Mouse (Mus musculus): ENCODE data around the gene Ntng2. TPM values are rescaled to one million over a fixed set of nuclear protein-coding genes. Genes with fewer than 3 reads are reported as not detected.

Gene Ntng2
- polyA plus RNA-seq (2016; fragmentation: Nextera tagmentation; extraction: Ambion mirVana), result 2.0 and 2.4 TPM in 2 replicates

DNA sequence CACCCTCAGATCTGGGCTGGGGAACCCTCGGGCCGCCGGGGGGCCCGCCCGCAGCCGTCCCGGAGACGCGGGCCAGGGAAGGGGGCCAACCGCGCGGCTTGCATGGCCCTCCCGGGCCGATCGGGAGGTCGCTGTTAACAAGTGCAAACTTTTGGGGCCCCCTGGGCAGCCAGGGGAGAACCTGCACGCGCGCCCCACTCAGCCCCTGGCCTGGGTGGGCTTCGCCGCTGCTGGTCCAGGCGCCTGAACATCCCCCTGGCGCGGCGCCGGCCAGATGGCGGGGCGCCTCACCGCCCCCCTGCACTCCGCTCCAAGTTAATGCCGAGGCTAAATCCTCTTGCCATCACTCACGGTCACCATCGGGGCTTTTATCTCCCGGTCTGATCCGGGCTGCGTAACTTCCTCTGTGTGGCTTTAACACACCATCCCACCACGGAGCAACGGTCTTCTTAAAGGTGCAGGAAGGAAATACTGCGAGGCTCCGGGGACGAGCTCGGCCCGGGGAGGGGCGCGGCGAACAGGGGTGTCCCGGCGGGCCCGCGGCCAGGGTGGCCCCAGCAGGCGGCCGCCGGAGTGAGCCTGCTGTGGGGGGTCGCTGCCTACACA is at the start of gene Ntng2:
Gene Ntng2 (minus strand): TSS at position 407 of the 606 bp plus-strand sequence.
- H3K27me3 ChIP-seq (replicated peaks), result peaks cover 68% of the 10 kb centered on the region
- ATAC-seq (ENCODE audit: low FRiP score, low read depth), result peak; percentile 42
- peak within 1 kb of the TSS; percentile 53 for H3K4me3 ChIP-seq
- no peaks in the 10 kb centered on the region for H3K9me3 ChIP-seq
- WGBS, result under 1% methylated on average over 52 of the region's 54 CpGs
- H3K36me3 ChIP-seq, result no peaks in the 10 kb centered on the region
- H3K27ac ChIP-seq, result peak within 1 kb of the TSS; percentile 15; the same call in 1 of the 2 replicates
- peak within 1 kb of the TSS; percentile 100 for H3K4me2 ChIP-seq (replicated peaks)
- peak within 1 kb of the TSS; percentile 58 for H3K9ac ChIP-seq
- peaks cover 60% of the 10 kb centered on the region for H3K4me1 ChIP-seq

DNA sequence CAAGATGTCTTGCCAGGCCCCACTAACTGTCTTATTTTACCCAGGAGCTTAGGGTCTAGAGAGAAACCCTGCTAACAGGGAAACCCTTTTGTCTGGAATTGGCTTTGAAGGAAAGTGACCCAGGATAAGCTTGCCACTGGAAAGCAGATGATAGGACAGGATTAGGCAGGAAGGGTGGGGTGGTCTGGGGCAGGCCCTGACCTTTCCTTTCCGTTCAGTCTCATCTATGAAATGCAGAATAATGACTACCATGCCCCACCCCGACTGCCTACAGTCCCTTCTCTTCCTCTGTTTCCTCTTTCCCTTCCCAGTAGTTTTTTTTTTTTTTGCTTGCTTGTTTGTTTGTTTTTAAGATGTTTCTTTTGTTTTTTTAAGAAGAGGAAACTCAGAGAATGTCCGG is 42.8 kb upstream of the Ntng2 start:
- no peaks in the 10 kb centered on the region for H3K36me3 ChIP-seq
- no peak for ATAC-seq (ENCODE audit: low FRiP score, low read depth)

DNA sequence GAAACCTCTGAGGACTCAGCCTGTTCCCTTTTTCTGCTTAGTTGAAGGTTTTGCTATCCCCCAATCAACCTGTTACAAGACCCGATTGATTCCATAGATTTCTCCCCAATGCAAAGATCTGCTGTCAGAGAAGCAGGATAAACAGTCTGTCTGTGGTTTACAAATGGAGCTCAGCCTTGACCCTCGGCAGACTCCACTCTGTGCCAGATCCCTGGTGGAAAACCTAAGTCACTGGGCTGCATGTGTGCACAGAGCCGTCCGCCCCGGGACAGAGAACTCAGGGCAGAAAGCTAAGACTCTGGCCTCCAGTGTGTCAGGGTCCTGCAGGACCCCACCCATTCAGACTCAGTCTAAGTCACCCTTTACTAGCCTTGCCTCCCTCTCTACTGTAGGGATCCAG is 34.8 kb upstream of the Ntng2 start:
- no peaks in the 10 kb centered on the region for H3K27me3 ChIP-seq (replicated peaks)
- H3K36me3 ChIP-seq, result no peaks in the 10 kb centered on the region
- no peak overlapping the region for H3K27ac ChIP-seq
- no peak overlapping the region for H3K4me3 ChIP-seq
- no peak overlapping the region for H3K9ac ChIP-seq
- ATAC-seq (ENCODE audit: low FRiP score, low read depth), result no peak
- 85% methylated on average over 5 of the region's 5 CpGs for WGBS
- no peaks in the 10 kb centered on the region for H3K9me3 ChIP-seq
- H3K4me1 ChIP-seq, result no peaks in the 10 kb centered on the region
- no peak overlapping the region for H3K4me2 ChIP-seq (replicated peaks)

More for the DNA sequence above, 42.8 kb upstream of the Ntng2 start:
- no peak overlapping the region for H3K4me2 ChIP-seq (replicated peaks)
- no peak overlapping the region for H3K4me3 ChIP-seq
- H3K9me3 ChIP-seq, result peaks cover 11% of the 10 kb centered on the region; the same call in 1 of the 2 replicates
- no peak overlapping the region for H3K9ac ChIP-seq
- whole genome bisulfite sequencing, result 77% methylated on average over 3 of the region's 3 CpGs
- H3K27ac ChIP-seq, result no peak overlapping the region
- H3K4me1 ChIP-seq, result no peaks in the 10 kb centered on the region
- H3K27me3 ChIP-seq (replicated peaks), result no peaks in the 10 kb centered on the region

DNA sequence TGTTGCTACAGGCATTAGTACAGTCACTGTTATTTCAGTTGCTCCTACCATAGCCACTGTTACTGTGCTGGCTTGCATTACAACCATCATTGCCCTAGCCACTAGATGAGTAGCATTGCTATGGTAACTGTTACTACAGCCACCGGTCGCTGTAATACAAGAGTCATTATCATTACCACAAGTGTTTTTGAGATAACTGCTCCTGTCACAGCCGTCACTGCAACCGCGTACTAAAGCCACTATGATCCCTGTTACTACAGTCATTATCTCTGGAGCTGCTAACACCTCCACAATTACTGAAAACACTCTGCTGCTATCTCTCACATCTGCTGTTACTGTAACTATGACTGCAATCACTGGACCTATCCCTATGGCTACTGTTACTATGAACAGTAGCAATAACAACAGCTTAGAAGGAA is 24.9 kb upstream of the Ntng2 start:
- no peaks in the 10 kb centered on the region; the same call in 1 of the 2 replicates for H3K4me1 ChIP-seq
- H3K4me2 ChIP-seq (replicated peaks), result no peak overlapping the region
- no peak overlapping the region for H3K27ac ChIP-seq
- H3K9ac ChIP-seq, result no peak overlapping the region
- H3K27me3 ChIP-seq (replicated peaks), result no peaks in the 10 kb centered on the region
- H3K9me3 ChIP-seq, result no peaks in the 10 kb centered on the region
- no peaks in the 10 kb centered on the region for H3K36me3 ChIP-seq
- ATAC-seq (ENCODE audit: low FRiP score, low read depth), result no peak
- H3K4me3 ChIP-seq, result no peak overlapping the region
- 74% methylated on average over 5 of the region's 5 CpGs for WGBS

DNA sequence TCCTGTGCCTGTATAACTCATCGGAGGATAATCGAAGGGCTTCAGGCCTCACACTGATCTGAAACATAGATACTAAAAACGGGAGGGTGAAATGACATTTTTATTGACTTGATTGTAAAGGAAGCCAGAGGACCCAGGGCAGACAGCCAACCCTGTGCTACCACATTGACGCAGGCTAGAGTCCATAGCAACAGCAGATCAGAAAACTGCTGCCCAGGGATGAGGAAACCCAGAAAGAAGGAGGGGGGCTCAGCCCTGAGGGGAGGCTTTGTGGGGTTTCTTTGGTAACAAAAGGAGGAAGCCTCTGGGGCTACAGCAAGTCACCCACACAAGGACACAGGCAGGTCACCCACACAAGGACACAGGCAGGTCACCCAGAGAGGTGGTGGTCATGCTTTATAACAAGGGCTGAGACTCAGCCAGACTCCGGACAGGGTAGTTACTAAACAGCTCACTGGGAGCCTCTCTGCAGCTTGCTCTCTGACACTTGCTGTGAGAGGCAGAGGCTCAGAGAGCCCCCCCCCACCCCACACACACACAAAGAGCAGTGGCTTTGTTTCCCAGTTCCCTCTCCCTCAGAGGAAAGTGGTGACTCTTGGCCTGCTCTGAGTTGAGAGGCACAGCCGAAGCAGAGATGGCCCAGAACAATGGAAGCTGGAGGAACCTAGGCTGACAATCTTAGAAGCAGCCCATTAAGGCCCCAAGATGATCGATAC is 19.2 kb upstream of the Ntng2 start:
- H3K4me2 ChIP-seq (replicated peaks), result no peak overlapping the region; the same call in 1 of the 2 replicates
- no peak overlapping the region for H3K27ac ChIP-seq
- no peak overlapping the region for H3K9ac ChIP-seq
- no peaks in the 10 kb centered on the region for H3K9me3 ChIP-seq
- ATAC-seq (ENCODE audit: low FRiP score, low read depth), result peak; percentile 72
- H3K36me3 ChIP-seq, result no peaks in the 10 kb centered on the region
- 38% methylated on average over 7 of the region's 7 CpGs for WGBS
- no peak overlapping the region for H3K4me3 ChIP-seq
- H3K4me1 ChIP-seq, result peaks cover 19% of the 10 kb centered on the region
- H3K27me3 ChIP-seq (replicated peaks), result no peaks in the 10 kb centered on the region

DNA sequence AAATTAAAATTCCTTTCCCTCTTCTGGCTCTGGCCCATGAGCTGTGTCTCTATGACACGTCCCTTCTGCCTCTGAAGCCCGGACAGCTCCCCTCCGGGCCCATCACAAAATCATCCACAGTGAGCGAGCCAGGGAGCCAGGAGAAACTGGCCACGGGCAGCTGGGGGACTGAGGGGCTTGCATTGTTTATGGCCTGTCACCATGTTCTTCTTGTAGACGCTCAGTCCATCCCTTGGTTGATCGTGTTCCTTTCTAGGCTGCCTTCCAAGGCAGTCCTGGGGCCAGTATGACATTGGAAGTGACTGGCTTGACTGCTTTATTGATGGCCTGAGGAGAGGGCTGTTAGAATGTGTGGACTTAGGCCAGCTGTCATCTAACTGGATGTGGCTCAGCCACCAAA is 18.3 kb upstream of the Ntng2 start:
- Histone ChIP-seq H3K9ac (no peak overlapping the region), H3K4me2 (replicated peaks) (no peak overlapping the region), H3K9me3 (no peaks in the 10 kb centered on the region), H3K27me3 (replicated peaks) (no peaks in the 10 kb centered on the region), H3K36me3 (no peaks in the 10 kb centered on the region), H3K27ac (no peak overlapping the region), H3K4me3 (no peak overlapping the region), H3K4me1 (peaks cover 23% of the 10 kb centered on the region)
- ATAC-seq (ENCODE audit: low FRiP score, low read depth), result no peak
- 67% methylated on average over 7 of the region's 7 CpGs for WGBS

DNA sequence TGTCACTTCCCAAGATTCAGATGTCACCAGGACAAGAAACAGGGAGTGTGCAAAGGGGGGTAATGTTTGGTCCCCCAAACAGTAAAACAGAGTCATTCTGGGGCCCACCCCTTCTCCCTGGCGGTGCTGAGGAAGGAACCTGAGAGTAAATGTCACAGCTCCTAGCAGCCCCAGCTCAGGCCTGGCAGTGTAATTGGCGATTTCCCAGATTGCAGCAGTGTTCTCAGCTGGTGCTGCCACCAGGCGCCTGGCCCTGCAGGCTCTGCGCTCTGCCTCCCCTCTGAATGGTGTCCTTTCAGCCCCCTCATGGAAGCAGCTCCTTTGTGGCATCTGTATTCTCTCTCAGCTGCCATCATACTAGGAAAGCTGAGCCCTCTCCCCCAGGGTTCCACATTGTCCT is 14.0 kb upstream of the Ntng2 start:
- no peak for ATAC-seq (ENCODE audit: low FRiP score, low read depth)
- Histone ChIP-seq H3K9ac (0 out of 2 replicates have a peak overlapping the region, but pooled peaks have one; percentile 10), H3K4me1 (peaks cover 15% of the 10 kb centered on the region; the same call in 1 of the 2 replicates), H3K4me2 (replicated peaks) (no peak overlapping the region), H3K4me3 (no peak overlapping the region), H3K36me3 (no peaks in the 10 kb centered on the region), H3K27me3 (replicated peaks) (no peaks in the 10 kb centered on the region), H3K27ac (0 out of 2 replicates have a peak overlapping the region, but pooled peaks have one; percentile 3), H3K9me3 (no peaks in the 10 kb centered on the region)
- WGBS, result 26% methylated on average over 4 of the region's 4 CpGs

DNA sequence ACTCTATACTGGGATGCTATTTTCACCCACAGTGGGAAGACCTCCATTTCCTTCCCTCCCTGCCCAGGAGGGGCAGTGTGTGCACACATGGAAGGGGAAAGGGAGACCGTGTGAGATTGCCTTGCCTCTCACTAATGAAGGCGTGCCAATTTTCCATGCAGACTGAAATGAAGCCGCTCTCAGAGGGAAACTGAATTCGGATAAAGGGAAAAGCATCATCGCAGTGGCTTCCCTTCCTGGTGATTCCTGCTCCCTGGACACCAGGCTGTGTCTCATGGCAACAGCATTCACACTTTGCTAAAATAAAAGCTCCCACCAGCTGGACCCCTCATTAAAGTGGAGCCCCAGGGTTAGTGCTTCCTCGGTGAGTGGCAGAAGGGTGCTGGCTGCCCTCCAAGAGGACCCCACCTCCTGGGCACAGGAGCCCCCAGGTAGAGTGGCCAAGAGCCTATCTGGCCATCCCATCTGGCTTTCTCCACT is 9.7 kb upstream of the Ntng2 start:
- 53% methylated on average over 6 of the region's 6 CpGs for WGBS
- H3K4me2 ChIP-seq (replicated peaks), result no peak overlapping the region
- ATAC-seq (ENCODE audit: low FRiP score, low read depth), result no peak
- H3K27me3 ChIP-seq (replicated peaks), result peaks cover 7% of the 10 kb centered on the region; the same call in 1 of the 2 replicates
- peaks cover 8% of the 10 kb centered on the region; the same call in 1 of the 2 replicates for H3K4me1 ChIP-seq
- H3K9me3 ChIP-seq, result no peaks in the 10 kb centered on the region
- no peak overlapping the region for H3K9ac ChIP-seq
- no peak overlapping the region for H3K27ac ChIP-seq
- no peak overlapping the region for H3K4me3 ChIP-seq
- H3K36me3 ChIP-seq, result no peaks in the 10 kb centered on the region

DNA sequence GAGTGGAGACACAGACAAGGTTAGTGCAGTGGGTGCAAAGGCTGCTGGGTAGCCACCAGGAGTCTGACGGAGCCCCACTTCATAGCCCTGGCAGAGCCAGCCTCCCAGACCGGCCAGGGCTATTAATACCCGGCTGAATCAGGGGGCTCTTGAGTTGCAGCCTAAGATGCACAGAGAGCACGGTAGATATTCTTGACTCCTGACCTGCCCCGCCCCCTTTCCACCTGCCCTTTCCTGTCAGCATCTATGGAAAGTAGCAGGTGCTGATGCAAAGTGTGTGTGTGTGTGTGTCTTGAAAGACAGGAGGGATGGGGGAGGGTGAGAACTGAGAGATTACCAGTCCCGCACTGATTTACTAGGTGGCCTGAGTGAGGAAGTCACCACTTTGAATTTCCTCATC is 8.3 kb upstream of the Ntng2 start:
- no peaks in the 10 kb centered on the region for H3K4me1 ChIP-seq
- ATAC-seq (ENCODE audit: low FRiP score, low read depth), result no peak
- no peak overlapping the region for H3K4me2 ChIP-seq (replicated peaks)
- no peak overlapping the region for H3K9ac ChIP-seq
- H3K36me3 ChIP-seq, result no peaks in the 10 kb centered on the region
- H3K27me3 ChIP-seq (replicated peaks), result peaks cover 9% of the 10 kb centered on the region; the same call in 1 of the 2 replicates
- H3K4me3 ChIP-seq, result no peak overlapping the region
- H3K9me3 ChIP-seq, result no peaks in the 10 kb centered on the region
- 76% methylated on average over 6 of the region's 6 CpGs for WGBS
- no peak overlapping the region for H3K27ac ChIP-seq

DNA sequence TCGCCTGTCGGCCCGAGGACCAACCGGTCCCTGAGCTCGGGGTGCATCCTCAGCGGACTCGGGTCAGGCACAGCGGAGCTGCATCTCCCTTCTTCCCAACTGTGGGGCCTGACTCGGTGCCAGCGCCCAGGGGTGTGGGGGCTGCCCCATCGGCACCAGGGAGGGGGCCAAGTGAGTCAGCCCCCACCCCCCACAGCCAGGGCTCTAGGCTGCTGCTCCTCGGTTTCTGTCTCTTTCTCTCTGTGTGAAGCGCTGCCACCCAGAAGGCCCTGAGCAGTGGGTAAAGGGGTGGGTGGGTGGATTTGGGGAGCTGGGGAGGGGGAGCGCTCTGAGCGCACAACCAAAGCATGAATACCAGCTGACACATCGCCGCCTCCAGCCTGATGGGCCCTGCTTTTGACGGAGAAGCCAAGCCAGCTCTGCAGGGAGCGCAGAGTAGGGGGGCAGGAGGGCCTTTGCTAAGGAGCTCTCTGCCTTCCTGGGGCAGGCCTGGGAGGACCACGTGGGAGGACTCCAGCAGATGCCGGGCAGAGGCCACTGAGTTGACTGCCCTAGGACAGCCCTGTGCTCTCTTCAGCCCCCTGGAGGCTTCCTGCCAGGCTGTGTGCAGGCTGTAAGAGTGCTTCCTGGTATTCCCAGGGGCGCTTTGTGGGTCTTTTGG is 530 bp upstream of the Ntng2 start:
- ATAC-seq (ENCODE audit: low FRiP score, low read depth), result peak; percentile 46
- Histone ChIP-seq H3K4me3 (peak overlapping the region; percentile 53), H3K27me3 (replicated peaks) (peaks cover 62% of the 10 kb centered on the region), H3K4me1 (peaks cover 60% of the 10 kb centered on the region), H3K9me3 (no peaks in the 10 kb centered on the region), H3K9ac (peak overlapping the region; percentile 58), H3K27ac (peak overlapping the region; percentile 15; the same call in 1 of the 2 replicates), H3K4me2 (replicated peaks) (peak overlapping the region; percentile 100), H3K36me3 (no peaks in the 10 kb centered on the region)
- under 1% methylated on average over 22 of the region's 22 CpGs for whole genome bisulfite sequencing

DNA sequence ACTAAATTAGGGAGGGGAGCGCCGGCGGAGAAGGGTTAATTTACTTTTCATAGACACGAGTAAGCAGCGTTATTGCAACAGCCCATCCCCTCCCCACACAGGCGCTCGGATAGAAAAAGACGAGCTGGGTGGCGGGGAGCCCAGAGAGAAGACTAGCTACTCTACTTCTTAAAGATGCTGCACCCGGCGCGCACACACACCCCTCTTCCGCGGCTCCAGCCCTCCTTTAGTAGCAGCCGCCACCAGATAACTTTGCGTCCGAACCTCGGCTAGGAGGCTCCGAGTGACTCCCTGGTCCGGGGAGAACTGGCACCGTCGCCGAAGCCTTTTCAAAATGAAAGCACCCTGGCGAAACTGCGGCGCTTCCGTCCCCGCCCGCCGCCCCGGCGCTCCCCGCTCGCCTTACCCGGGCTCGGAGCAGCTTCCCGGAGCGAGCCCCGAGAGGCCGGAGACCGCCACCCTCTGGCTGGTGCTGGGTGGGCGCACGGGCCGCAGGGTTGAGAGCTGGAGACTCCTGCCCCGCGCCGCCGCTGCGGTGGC is 676 bp downstream of the Ntng2 start:
- Histone ChIP-seq H3K4me3 (peak overlapping the region; percentile 53), H3K4me1 (peaks cover 60% of the 10 kb centered on the region), H3K27me3 (replicated peaks) (peaks cover 69% of the 10 kb centered on the region), H3K9ac (peak overlapping the region; percentile 58), H3K36me3 (no peaks in the 10 kb centered on the region), H3K27ac (no peak overlapping the region), H3K4me2 (replicated peaks) (peak overlapping the region; percentile 100), H3K9me3 (no peaks in the 10 kb centered on the region)
- ATAC-seq (ENCODE audit: low FRiP score, low read depth), result peak; percentile 43; the same call in 1 of the 2 replicates
- under 1% methylated on average over 49 of the region's 49 CpGs for WGBS

All from neural tube, embryonic 12.5 days (tissue).